Mouse (Mus musculus) midbrain, embryonic 10.5 days (tissue): ENCODE data around the gene Osbpl10. TPM values are rescaled to one million over a fixed set of nuclear protein-coding genes. Genes with fewer than 3 reads are reported as not detected.

ENCODE experiments used
- DNase-seq: peaks from one replicate; pipeline ENCODE4 v3.0.0-alpha.2; 2017; ENCODE audit warnings: low spot score
- H3K27ac ChIP-seq: fragments of 300-500 bp; sonication (generic); replicated peaks from 2 replicates; pipeline ENCODE4 v1.5.1; 2016; ENCODE audit warnings: mild to moderate bottlenecking
- H3K27me3 ChIP-seq: fragments of 300-500 bp; sonication (generic); 2 replicates; pipeline ENCODE4 v1.6.1; 2016; ENCODE audit warnings: low read depth, mild to moderate bottlenecking; ENCODE audit not compliant: poor library complexity, severe bottlenecking
- H3K36me3 ChIP-seq: fragments of 300-500 bp; sonication (generic); 2 replicates; pipeline ENCODE4 v1.6.1; 2016; ENCODE audit warnings: mild to moderate bottlenecking, moderate library complexity
- H3K4me1 ChIP-seq: fragments of 300-500 bp; sonication (generic); 2 replicates; pipeline ENCODE4 v1.6.1; 2016
- H3K4me3 ChIP-seq: fragments of 300-500 bp; sonication (generic); 2 replicates; pipeline ENCODE4 v1.5.1; 2016; ENCODE audit warnings: mild to moderate bottlenecking, moderate library complexity
- H3K9me3 ChIP-seq: fragments of 300-500 bp; sonication (generic); replicated peaks from 2 replicates; pipeline ENCODE4 v1.6.1; 2016; ENCODE audit warnings: mild to moderate bottlenecking
- WGBS: fragments of 180-500 bp; shearing (Covaris S2); methylation state at CpG from one replicate; pipeline ENCODE4 v1.1.7; 2016; 5-methylcytosine and 5-hydroxymethylcytosine counted together
- polyA plus RNA-seq: library from polyadenylated mRNA; unstranded; fragments of >200 nt; fragmentation: Nextera tagmentation; extraction: Ambion mirVana; gene quantifications from 2 replicates; pipeline ENCODE4 v1.2.1, GENCODE M21; 2016

Gene Osbpl10
- polyA plus RNA-seq, 1 experiment from 2014 or later: 1.5 TPM

GRCm38 (mm10) chr9:114988610-114989327 lies 10.4 kb downstream of the Osbpl10 start:
- H3K27ac ChIP-seq: no peak overlapping the region
- H3K27me3 ChIP-seq: no peaks in the 10 kb centered on the region
- no peak for DNase-seq
- no peaks in the 10 kb centered on the region for H3K36me3 ChIP-seq
- 83% methylated on average over 6 of the region's 6 CpGs for WGBS
- H3K4me3 ChIP-seq: no peak overlapping the region
- H3K9me3 ChIP-seq: peaks cover 10% of the 10 kb centered on the region; the same call in 1 of the 2 replicates
- H3K4me1 ChIP-seq: peaks cover 6% of the 10 kb centered on the region; the same call in 1 of the 2 replicates

DNA sequence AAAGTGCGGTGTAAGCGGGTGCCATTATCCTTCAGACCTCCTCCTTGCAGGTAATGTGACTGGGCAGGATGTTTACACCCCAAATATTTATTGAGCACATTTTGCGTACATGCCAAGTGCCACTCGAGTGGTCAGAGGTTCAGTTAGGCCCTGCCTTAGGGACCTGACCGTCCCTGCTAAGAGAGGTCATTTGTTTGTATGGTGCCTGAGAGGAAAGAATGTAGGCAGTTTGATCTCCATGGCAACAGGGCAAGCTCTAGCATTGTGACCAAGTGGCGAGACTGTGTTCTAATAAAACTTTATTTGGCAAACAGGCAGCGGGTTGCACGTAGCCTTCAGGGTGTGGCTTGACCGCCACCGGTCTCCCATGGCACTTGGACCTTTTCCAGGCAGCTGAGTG lies 12.1 kb downstream of the Osbpl10 start:
- WGBS: 82% methylated on average over 10 of the region's 10 CpGs
- H3K9me3 ChIP-seq: peaks cover 6% of the 10 kb centered on the region; the same call in 1 of the 2 replicates

DNA sequence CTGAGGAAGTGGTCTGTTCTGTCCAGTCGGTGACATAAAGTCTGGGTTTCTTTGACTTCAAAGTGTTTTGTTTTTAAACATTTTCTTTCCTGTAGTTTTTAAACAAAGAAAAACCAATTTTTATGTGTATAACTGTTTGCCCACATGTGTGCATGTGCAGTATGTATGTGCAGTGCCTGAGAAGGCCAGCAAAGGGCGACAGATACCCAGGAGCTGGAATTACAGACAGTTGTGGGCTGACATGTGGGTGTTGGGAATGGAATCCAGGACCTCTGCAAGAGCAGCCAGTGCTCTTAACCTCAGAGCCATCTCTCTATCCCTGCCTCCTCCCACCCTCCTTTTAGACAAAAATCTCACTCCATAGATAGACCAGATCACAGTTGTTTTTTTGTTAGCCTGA lies 14.2 kb downstream of the Osbpl10 start:
- Histone ChIP-seq H3K36me3 (no peaks in the 10 kb centered on the region), H3K27ac (no peak overlapping the region), H3K27me3 (no peaks in the 10 kb centered on the region), H3K4me1 (peaks cover 6% of the 10 kb centered on the region; the same call in 1 of the 2 replicates), H3K4me3 (no peak overlapping the region), H3K9me3 (peaks cover 6% of the 10 kb centered on the region; the same call in 1 of the 2 replicates)
- DNase-seq: no peak
- WGBS: 90% methylated on average over 2 of the region's 2 CpGs

More for the DNA sequence above, 12.1 kb downstream of the Osbpl10 start:
- DNase-seq: no peak
- H3K27me3 ChIP-seq: no peaks in the 10 kb centered on the region
- no peak overlapping the region for H3K4me3 ChIP-seq
- no peaks in the 10 kb centered on the region for H3K36me3 ChIP-seq
- peaks cover 6% of the 10 kb centered on the region; the same call in 1 of the 2 replicates for H3K4me1 ChIP-seq
- H3K27ac ChIP-seq: no peak overlapping the region

- DNase-seq: no peak
- Histone ChIP-seq H3K27me3 (no peaks in the 10 kb centered on the region), H3K27ac (no peak overlapping the region), H3K4me3 (no peak overlapping the region), H3K4me1 (no peaks in the 10 kb centered on the region), H3K36me3 (no peaks in the 10 kb centered on the region), H3K9me3 (peaks cover 6% of the 10 kb centered on the region; the same call in 1 of the 2 replicates)
- WGBS: 89% methylated on average over 4 of the region's 4 CpGs
Observed at GRCm38 (mm10) chr9:114995250-114995649, 16.9 kb downstream of the Osbpl10 start.

DNA sequence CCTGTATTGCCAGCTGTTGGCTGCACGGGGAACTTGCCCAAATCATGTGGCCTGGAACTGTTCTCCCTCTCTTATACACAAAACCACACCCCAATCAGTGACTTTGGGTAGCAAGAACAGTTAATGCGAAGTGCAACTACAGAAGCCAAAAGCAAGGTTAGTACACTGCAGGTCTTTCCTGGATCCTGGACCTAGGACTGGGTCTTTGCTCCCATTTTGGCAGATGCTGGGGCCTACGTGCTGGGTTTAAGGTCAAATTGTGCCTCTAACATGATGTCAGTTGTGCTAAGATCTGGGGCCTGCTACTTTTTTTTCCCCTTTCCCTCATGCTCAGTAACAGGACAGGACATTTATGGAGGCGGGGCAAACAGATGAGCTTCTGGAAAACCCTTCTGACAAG lies 17.3 kb downstream of the Osbpl10 start:
- DNase-seq: no peak
- H3K27me3 ChIP-seq: no peaks in the 10 kb centered on the region
- H3K4me1 ChIP-seq: no peaks in the 10 kb centered on the region
- no peak overlapping the region for H3K27ac ChIP-seq
- no peak overlapping the region for H3K4me3 ChIP-seq
- H3K36me3 ChIP-seq: no peaks in the 10 kb centered on the region
- WGBS: 90% methylated on average over 4 of the region's 4 CpGs
- peaks cover 6% of the 10 kb centered on the region; the same call in 1 of the 2 replicates for H3K9me3 ChIP-seq

- H3K9me3 ChIP-seq: peaks cover 6% of the 10 kb centered on the region; the same call in 1 of the 2 replicates
- H3K27ac ChIP-seq: no peak overlapping the region
- no peak overlapping the region for H3K4me3 ChIP-seq
- no peak for DNase-seq
- H3K27me3 ChIP-seq: no peaks in the 10 kb centered on the region
- WGBS: 92% methylated on average over 6 of the region's 6 CpGs
- no peaks in the 10 kb centered on the region for H3K36me3 ChIP-seq
- no peaks in the 10 kb centered on the region for H3K4me1 ChIP-seq
Observed at GRCm38 (mm10) chr9:114996489-114996888, 18.1 kb downstream of the Osbpl10 start.

GRCm38 (mm10) chr9:114999010-114999770 lies 20.8 kb downstream of the Osbpl10 start:
- H3K27me3 ChIP-seq: no peaks in the 10 kb centered on the region
- 90% methylated on average over 6 of the region's 6 CpGs for WGBS
- H3K4me1 ChIP-seq: no peaks in the 10 kb centered on the region
- no peaks in the 10 kb centered on the region for H3K36me3 ChIP-seq
- no peak overlapping the region for H3K27ac ChIP-seq
- no peaks in the 10 kb centered on the region for H3K9me3 ChIP-seq
- DNase-seq: no peak
- no peak overlapping the region for H3K4me3 ChIP-seq

GRCm38 (mm10) chr9:114999771-115000146 lies 21.4 kb downstream of the Osbpl10 start:
- no peaks in the 10 kb centered on the region for H3K9me3 ChIP-seq
- H3K4me1 ChIP-seq: no peaks in the 10 kb centered on the region
- H3K27ac ChIP-seq: no peak overlapping the region
- H3K4me3 ChIP-seq: no peak overlapping the region
- no peaks in the 10 kb centered on the region for H3K36me3 ChIP-seq
- no peaks in the 10 kb centered on the region for H3K27me3 ChIP-seq
- WGBS: 77% methylated on average over 5 of the region's 5 CpGs
- DNase-seq: no peak

- H3K27me3 ChIP-seq: no peaks in the 10 kb centered on the region
- no peaks in the 10 kb centered on the region for H3K4me1 ChIP-seq
- H3K36me3 ChIP-seq: peaks cover 7% of the 10 kb centered on the region; the same call in 1 of the 2 replicates
- 83% methylated on average over 10 of the region's 10 CpGs for WGBS
- no peak overlapping the region for H3K27ac ChIP-seq
- no peak for DNase-seq
- H3K9me3 ChIP-seq: peaks cover 14% of the 10 kb centered on the region
- H3K4me3 ChIP-seq: no peak overlapping the region
Observed at GRCm38 (mm10) chr9:115005446-115005845, 27.1 kb downstream of the Osbpl10 start.

DNA sequence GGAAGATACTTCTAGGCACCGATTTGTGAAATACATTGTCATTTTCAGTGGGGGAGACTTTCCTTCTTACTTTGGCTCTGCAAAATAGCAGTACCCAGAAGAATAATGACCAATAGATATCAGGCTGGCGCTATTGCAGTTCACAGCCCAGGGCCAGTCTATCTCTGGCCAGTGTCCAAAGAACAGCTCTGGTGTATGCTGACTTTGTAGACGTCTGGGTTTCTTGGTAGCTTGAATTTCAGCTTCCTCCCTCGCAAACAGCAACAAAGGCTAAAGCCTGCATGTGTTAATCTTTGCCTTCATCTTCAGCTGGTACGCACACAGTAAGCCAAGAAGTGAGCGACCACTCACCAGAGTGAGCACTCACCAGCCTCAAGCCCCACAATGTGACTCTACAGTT lies 29.4 kb downstream of the Osbpl10 start:
- no peak for DNase-seq
- Histone ChIP-seq H3K9me3 (peaks cover 14% of the 10 kb centered on the region), H3K36me3 (peaks cover 7% of the 10 kb centered on the region; the same call in 1 of the 2 replicates), H3K4me1 (no peaks in the 10 kb centered on the region), H3K4me3 (no peak overlapping the region), H3K27me3 (no peaks in the 10 kb centered on the region), H3K27ac (no peak overlapping the region)
- 89% methylated on average over 6 of the region's 6 CpGs for WGBS

GRCm38 (mm10) chr9:115008194-115008593 lies 29.8 kb downstream of the Osbpl10 start:
- peaks cover 14% of the 10 kb centered on the region for H3K9me3 ChIP-seq
- no peak overlapping the region for H3K4me3 ChIP-seq
- 91% methylated on average over 7 of the region's 7 CpGs for WGBS
- no peak for DNase-seq
- no peak overlapping the region for H3K27ac ChIP-seq
- H3K36me3 ChIP-seq: peaks cover 7% of the 10 kb centered on the region; the same call in 1 of the 2 replicates
- H3K27me3 ChIP-seq: no peaks in the 10 kb centered on the region
- no peaks in the 10 kb centered on the region for H3K4me1 ChIP-seq

GRCm38 (mm10) chr9:115012367-115012766 lies 34.0 kb downstream of the Osbpl10 start:
- H3K4me1 ChIP-seq: peaks cover 7% of the 10 kb centered on the region
- no peak overlapping the region for H3K27ac ChIP-seq
- no peaks in the 10 kb centered on the region for H3K27me3 ChIP-seq
- DNase-seq: no peak
- WGBS: 75% methylated on average over 12 of the region's 12 CpGs
- peaks cover 14% of the 10 kb centered on the region for H3K9me3 ChIP-seq
- H3K4me3 ChIP-seq: no peak overlapping the region
- H3K36me3 ChIP-seq: peaks cover 7% of the 10 kb centered on the region; the same call in 1 of the 2 replicates

- WGBS: 94% methylated on average over 7 of the region's 7 CpGs
- Histone ChIP-seq H3K27me3 (no peaks in the 10 kb centered on the region), H3K27ac (no peak overlapping the region), H3K4me1 (no peaks in the 10 kb centered on the region), H3K36me3 (0 out of 2 replicates have a peak, but pooled peaks cover 3% of the 10 kb centered on the region), H3K4me3 (no peak overlapping the region), H3K9me3 (no peaks in the 10 kb centered on the region; the same call in 1 of the 2 replicates)
- no peak for DNase-seq
Observed at GRCm38 (mm10) chr9:115020141-115020540, 41.8 kb downstream of the Osbpl10 start.
